Comparison of ENCODE assay signal across 13 mouse cellular contexts in the genomic region with DNA sequence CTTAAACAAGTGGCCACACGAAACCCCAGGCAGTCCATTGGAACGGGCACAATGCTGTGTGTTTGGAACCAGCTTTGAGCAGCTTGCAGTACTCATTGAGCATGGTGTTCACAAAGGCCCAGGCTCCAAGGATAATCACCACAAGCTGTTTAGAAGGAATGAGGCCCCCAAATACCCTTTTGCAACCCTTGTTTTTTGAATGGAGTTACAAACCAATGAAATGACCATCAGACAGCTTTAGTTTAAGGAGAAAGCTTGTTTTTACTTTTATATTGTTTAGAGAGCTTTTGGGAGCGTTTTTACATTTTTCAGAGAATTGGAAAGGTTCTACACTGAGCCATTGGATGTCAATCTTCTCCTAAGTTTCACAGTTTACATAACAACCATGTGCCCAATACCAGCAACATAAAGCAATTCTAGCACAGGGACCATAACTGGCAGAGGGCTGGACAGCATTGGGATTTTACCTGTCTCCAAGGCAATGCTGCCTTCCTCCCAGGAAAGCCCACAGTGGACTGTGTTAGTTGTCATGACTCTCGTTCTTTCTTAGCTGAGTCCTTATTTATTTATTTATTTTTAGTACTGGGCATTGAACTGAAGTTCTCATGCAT.
DNase-seq lines count a peak whose midpoint lies in the region; ATAC-seq lines count a peak whose summit lies in the region.
"Had no signal": no experiment of that assay in that cellular context is flagged by ENCODE, and none has a peak within 500 bp of the region (broad histone marks: within the 10 kb centered on the region; RNA-seq: fewer than 3 reads in every experiment).

No protein-coding gene starts in this region.

- WGBS in midbrain, embryonic 11.5 days: 26% methylated on average over 4 of the region's 4 CpGs
- WGBS in midbrain, embryonic 10.5 days: 40% methylated on average over 4 of the region's 4 CpGs
- WGBS in forebrain, embryonic 11.5 days: 29% methylated on average over 4 of the region's 4 CpGs
- 30% methylated on average over 4 of the region's 4 CpGs for WGBS in hindbrain, embryonic 16.5 days

- H3K27me3 ChIP-seq in midbrain, embryonic 11.5 days (ENCODE audit: control insufficient read depth, insufficient read depth, low read length): no peaks in the 10 kb centered on the region; the same call in 1 of the 2 replicates
- H3K27me3 ChIP-seq in midbrain, embryonic 10.5 days (ENCODE audit: low read depth, poor library complexity, severe bottlenecking): peaks cover 34% of the 10 kb centered on the region
- H3K27me3 ChIP-seq in forebrain, embryonic 11.5 days (ENCODE audit: control insufficient read depth, insufficient read depth, low read length): peaks cover 19% of the 10 kb centered on the region; the same call in 1 of the 2 replicates
- 0 out of 2 replicates have a peak, but pooled peaks cover 2% of the 10 kb centered on the region for H3K27me3 ChIP-seq in hindbrain, embryonic 16.5 days (replicated peaks; ENCODE audit: control insufficient read depth, insufficient read depth, low read length)

- no peaks in the 10 kb centered on the region for H3K9me3 ChIP-seq in midbrain, embryonic 11.5 days (ENCODE audit: control insufficient read depth, low read length)
- no peaks in the 10 kb centered on the region for H3K9me3 ChIP-seq in midbrain, embryonic 10.5 days (replicated peaks)
- no peaks in the 10 kb centered on the region for H3K9me3 ChIP-seq in forebrain, embryonic 11.5 days (ENCODE audit: control insufficient read depth, low read length)
- H3K9me3 ChIP-seq in hindbrain, embryonic 16.5 days (ENCODE audit: control insufficient read depth, low read length): no peaks in the 10 kb centered on the region

- no peaks in the 10 kb centered on the region for H3K36me3 ChIP-seq in midbrain, embryonic 11.5 days (ENCODE audit: control insufficient read depth, insufficient read depth, low read length)
- H3K36me3 ChIP-seq in midbrain, embryonic 10.5 days: no peaks in the 10 kb centered on the region
- no peaks in the 10 kb centered on the region for H3K36me3 ChIP-seq in forebrain, embryonic 11.5 days (ENCODE audit: control insufficient read depth, insufficient read depth, low read length)
- no peaks in the 10 kb centered on the region for H3K36me3 ChIP-seq in hindbrain, embryonic 16.5 days (ENCODE audit: control insufficient read depth, insufficient read depth, low read length)

- no peak overlapping the region for H3K9ac ChIP-seq in midbrain, embryonic 11.5 days (ENCODE audit: low read length)
- no peak overlapping the region for H3K9ac ChIP-seq in forebrain, embryonic 11.5 days (ENCODE audit: low read length)
- no peak overlapping the region for H3K9ac ChIP-seq in hindbrain, embryonic 16.5 days (ENCODE audit: low read depth, low read length)

- H3K4me3 ChIP-seq in midbrain, embryonic 11.5 days (ENCODE audit: low read depth, low read length): no peak overlapping the region
- H3K4me3 ChIP-seq in midbrain, embryonic 10.5 days: no peak overlapping the region
- H3K4me3 ChIP-seq in forebrain, embryonic 11.5 days (ENCODE audit: low read depth, low read length): no peak overlapping the region
- H3K4me3 ChIP-seq in hindbrain, embryonic 16.5 days (ENCODE audit: low read length): no peak overlapping the region

- H3K27ac ChIP-seq in midbrain, embryonic 11.5 days (ENCODE audit: low read depth, low read length): no peak overlapping the region
- no peak overlapping the region for H3K27ac ChIP-seq in midbrain, embryonic 10.5 days (replicated peaks)
- no peak overlapping the region for H3K27ac ChIP-seq in forebrain, embryonic 11.5 days (ENCODE audit: low read depth, low read length)
- no peak overlapping the region for H3K27ac ChIP-seq in hindbrain, embryonic 16.5 days (ENCODE audit: low read depth, low read length)

- no peaks in the 10 kb centered on the region; the same call in 1 of the 2 replicates for H3K4me1 ChIP-seq in midbrain, embryonic 11.5 days (ENCODE audit: control insufficient read depth, insufficient read depth, low read length)
- H3K4me1 ChIP-seq in midbrain, embryonic 10.5 days: peaks cover 22% of the 10 kb centered on the region
- H3K4me1 ChIP-seq in forebrain, embryonic 11.5 days (replicated peaks; ENCODE audit: control insufficient read depth, insufficient read depth, low read length): peaks cover 4% of the 10 kb centered on the region; the same call in 1 of the 2 replicates
- H3K4me1 ChIP-seq in hindbrain, embryonic 16.5 days (ENCODE audit: control insufficient read depth, insufficient read depth, low read depth, low read length): peaks cover 7% of the 10 kb centered on the region; the same call in 1 of the 2 replicates

- no peak overlapping the region for H3K4me2 ChIP-seq in midbrain, embryonic 11.5 days
- H3K4me2 ChIP-seq in forebrain, embryonic 11.5 days (ENCODE audit: low read depth, low read length, severe bottlenecking): no peak overlapping the region
- H3K4me2 ChIP-seq in hindbrain, embryonic 16.5 days (ENCODE audit: low read length): peak overlapping the region; percentile 10
- H3K4me2 ChIP-seq: liver, embryonic 11.5 days had no signal

- DNase-seq in midbrain, embryonic 11.5 days (ENCODE audit: low spot score, missing footprints): peak; percentile 87
- DNase-seq in midbrain, embryonic 10.5 days (ENCODE audit: low spot score): no peak
- DNase-seq in forebrain, embryonic 11.5 days (ENCODE audit: low spot score): peak; percentile 68
- DNase-seq in retina, embryonic 14.5 days (ENCODE audit: low spot score): peak; percentile 66
- DNase-seq in spleen, postnatal 36 days (ENCODE audit: low spot score in 2 of 2): no peak
- DNase-seq in adrenal gland, adult 2 months: no peak
- DNase-seq: cerebellum, adult 18-20 months; heart, postnatal 36 days; kidney, adult 11 months; kidney, postnatal 4 days had no signal

- ATAC-seq in midbrain, embryonic 11.5 days (ENCODE audit: low FRiP score): peak; percentile 75
- ATAC-seq in forebrain, embryonic 11.5 days (replicated peaks; ENCODE audit: low FRiP score): peak; percentile 91
- no peak for ATAC-seq in hindbrain, embryonic 16.5 days
- ATAC-seq: lung, postnatal 0 days had no signal

Comparison
In these comparisons a context has a peak if more than half of its experiments do, and no peak if none do; other contexts are left out.
1. DNase-seq: peak in midbrain, embryonic 11.5 days (single experiment), forebrain, embryonic 11.5 days (single experiment) and retina, embryonic 14.5 days (single experiment); none in midbrain, embryonic 10.5 days (single experiment), spleen, postnatal 36 days (0 of 2) and adrenal gland, adult 2 months (single experiment).